Mouse (Mus musculus): ENCODE results near the gene Ttc28.

- TF ChIP-seq POLR2A (IDR thresholded peaks at IDR 0.05; ENCODE audit: control insufficient read depth in 1 of 2, insufficient read depth in 1 of 2, low read depth in 1 of 2, low read length in 2 of 2, poor library complexity in 1 of 2) (no peak), SMC3 (IDR thresholded peaks at IDR 0.05; ENCODE audit: low read depth, low read length) (no peak), JUND (IDR thresholded peaks at IDR 0.05; ENCODE audit: low read depth, low read length) (no peak), ZKSCAN1 (IDR thresholded peaks at IDR 0.05; ENCODE audit: low read depth, low read length) (no peak), MXI1 (IDR thresholded peaks at IDR 0.05; ENCODE audit: low read depth, low read length) (no peak), CTCF (IDR thresholded peaks at IDR 0.05 in 2 of 3, conservative IDR thresholded peaks at IDR 0.05 in 1 of 3; ENCODE audit: control insufficient read depth in 1 of 3, insufficient read depth in 1 of 3, low read depth in 2 of 3, low read length in 3 of 3, poor library complexity in 1 of 3, severe bottlenecking in 1 of 3) (no peak), ETS1 (IDR thresholded peaks at IDR 0.05; ENCODE audit: low read depth, low read length) (no peak), BHLHE40 (IDR thresholded peaks at IDR 0.05; ENCODE audit: borderline replicate concordance, low read depth, low read length) (no peak), POLR2AphosphoS5 (IDR thresholded peaks at IDR 0.05; ENCODE audit: borderline replicate concordance, low read depth, low read length) (no peak), ZNF384 (IDR thresholded peaks at IDR 0.05; ENCODE audit: low read depth, low read length) (no peak), GATA1 (IDR thresholded peaks at IDR 0.05; ENCODE audit: low read depth, low read length) (no peak), POLR2AphosphoS2 (IDR thresholded peaks at IDR 0.05; ENCODE audit: low read length) (no peak), CHD1 (IDR thresholded peaks at IDR 0.05; ENCODE audit: low read depth, low read length) (no peak), EP300 (IDR thresholded peaks at IDR 0.05; ENCODE audit: low read depth in 1 of 2, low read length in 2 of 2) (no peak)
These were observed 46.2 kb downstream of the Ttc28 start for GRCm38 (mm10) chr5:110925804-110926203.

All from MEL (cell line).